Comparison of ENCODE assay signal across 8 mouse cellular contexts in genomic region chr2:166906523-166907182, GRCm38 (mm10). TPM values are rescaled to one million over a fixed set of nuclear protein-coding genes. Genes with fewer than 3 reads are reported as not detected.
DNase-seq lines count a peak whose midpoint lies in the region; ATAC-seq lines count a peak whose summit lies in the region.

No protein-coding gene starts in this region.

- no peak for ATAC-seq in heart, embryonic 13.5 days (ENCODE audit: extremely low read depth, insufficient number of reproducible peaks, low FRiP score, low TSS enrichment)
- ATAC-seq in limb, embryonic 15.5 days (ENCODE audit: insufficient number of reproducible peaks, low FRiP score, low TSS enrichment, low read depth), result no peak
- ATAC-seq in midbrain, embryonic 16.5 days, result peak; percentile 41

- H3K27me3 ChIP-seq in heart, embryonic 13.5 days (replicated peaks), result no peaks in the 10 kb centered on the region
- no peaks in the 10 kb centered on the region for H3K27me3 ChIP-seq in limb, embryonic 15.5 days
- no peaks in the 10 kb centered on the region for H3K27me3 ChIP-seq in midbrain, embryonic 16.5 days (ENCODE audit: control insufficient read depth, insufficient read depth, low read depth, low read length)

- peak overlapping the region; percentile 99 for H3K27ac ChIP-seq in heart, embryonic 13.5 days (replicated peaks)
- peak overlapping the region; percentile 98 for H3K27ac ChIP-seq in limb, embryonic 15.5 days
- peak overlapping the region; percentile 98 for H3K27ac ChIP-seq in midbrain, embryonic 16.5 days (ENCODE audit: low read length)

- H3K9ac ChIP-seq in heart, embryonic 13.5 days, result peak overlapping the region; percentile 97
- H3K9ac ChIP-seq in limb, embryonic 15.5 days, result peak overlapping the region; percentile 83
- peak overlapping the region; percentile 85 for H3K9ac ChIP-seq in midbrain, embryonic 16.5 days (ENCODE audit: low read depth, low read length)

- H3K4me1 ChIP-seq in heart, embryonic 13.5 days, result peaks cover 33% of the 10 kb centered on the region
- peaks cover 15% of the 10 kb centered on the region for H3K4me1 ChIP-seq in limb, embryonic 15.5 days
- H3K4me1 ChIP-seq in midbrain, embryonic 16.5 days (ENCODE audit: control insufficient read depth, insufficient read depth, low read length), result peaks cover 12% of the 10 kb centered on the region

- whole genome bisulfite sequencing in heart, embryonic 13.5 days, result under 1% methylated on average over 28 of the region's 28 CpGs
- under 1% methylated on average over 28 of the region's 28 CpGs for WGBS in limb, embryonic 15.5 days
- under 1% methylated on average over 28 of the region's 28 CpGs for WGBS in midbrain, embryonic 16.5 days

- peak overlapping the region; percentile 81 for H3K4me3 ChIP-seq in heart, embryonic 13.5 days
- peak overlapping the region; percentile 88 for H3K4me3 ChIP-seq in limb, embryonic 15.5 days
- peak overlapping the region; percentile 63 for H3K4me3 ChIP-seq in midbrain, embryonic 16.5 days (ENCODE audit: low read depth, low read length)

- H3K4me2 ChIP-seq in heart, embryonic 13.5 days, result peak overlapping the region; percentile 86
- peak overlapping the region; percentile 82 for H3K4me2 ChIP-seq in limb, embryonic 15.5 days
- peak overlapping the region; percentile 66 for H3K4me2 ChIP-seq in midbrain, embryonic 16.5 days (ENCODE audit: low read length)

- intact Hi-C loops in left cerebral cortex, postnatal 14 days (cut with DNase I), result no loop called here

- no peaks in the 10 kb centered on the region for H3K9me3 ChIP-seq in heart, embryonic 13.5 days
- H3K9me3 ChIP-seq in limb, embryonic 15.5 days, result no peaks in the 10 kb centered on the region
- H3K9me3 ChIP-seq in midbrain, embryonic 16.5 days (replicated peaks; ENCODE audit: control insufficient read depth, low read length, poor library complexity, severe bottlenecking), result no peaks in the 10 kb centered on the region

- H3K36me3 ChIP-seq in heart, embryonic 13.5 days, result peaks cover 12% of the 10 kb centered on the region
- H3K36me3 ChIP-seq in limb, embryonic 15.5 days, result peaks cover 4% of the 10 kb centered on the region
- no peaks in the 10 kb centered on the region for H3K36me3 ChIP-seq in midbrain, embryonic 16.5 days (ENCODE audit: control insufficient read depth, insufficient read depth, low read length)

- DNase-seq in thymus, postnatal 0 days (ENCODE audit: low spot score), result peak; percentile 14
- no peak for DNase-seq in thymus, postnatal 36 days
- DNase-seq in c-Kit-negative CD71-positive TER-119-positive erythroid progenitor cells, embryonic 14.5 days (ENCODE audit: low read depth, low spot score), result peak; percentile 39
- no peak for DNase-seq in right cerebral cortex, postnatal 10 days (ENCODE audit: low spot score in 2 of 2)
- DNase-seq in left cerebral cortex, postnatal 14 days (ENCODE audit: low spot score in 2 of 2), result no peak

RNA-seq across cellular contexts. Expression of gene Cse1l, which starts 0.8 kb away (rescaled TPM):
- 76.2 and 85.0 TPM in 2 replicates for polyA plus RNA-seq in thymus, postnatal 0 days (2015; fragmentation: Nextera tagmentation; extraction: Ambion mirVana)
- polyA plus RNA-seq in heart, embryonic 13.5 days (2015; fragmentation: Nextera tagmentation; extraction: Ambion mirVana), result 87.6 and 88.7 TPM in 2 replicates
- 83.7 and 86.2 TPM in 2 replicates for polyA plus RNA-seq in limb, embryonic 15.5 days (2015; fragmentation: Nextera tagmentation; extraction: Ambion mirVana)
- polyA plus RNA-seq in midbrain, embryonic 16.5 days (2015; fragmentation: Nextera tagmentation; extraction: Ambion mirVana), result 100 and 102 TPM in 2 replicates
- 10 to 100 TPM; 61.6 to 63.4 TPM for total RNA-seq in left cerebral cortex, postnatal 14 days (2021)

Comparison
In these comparisons a context has a peak if more than half of its experiments do, and no peak if none do; other contexts are left out.
1. DNase-seq: peak in thymus, postnatal 0 days (single experiment) and c-Kit-negative CD71-positive TER-119-positive erythroid progenitor cells, embryonic 14.5 days (single experiment); none in thymus, postnatal 36 days (0 of 2), right cerebral cortex, postnatal 10 days (0 of 2) and left cerebral cortex, postnatal 14 days (0 of 2).
2. Peak in every context shown above with its lines, with median percentiles within 50 percentile points of each other: H3K27ac ChIP-seq, H3K4me2 ChIP-seq, H3K4me3 ChIP-seq and H3K9ac ChIP-seq.